Mouse (Mus musculus) ES-Bruce4 (cell line): Measurements from ENCODE around the gene Tgfb2.

Experiments used
- CTCF ChIP-seq: IDR thresholded peaks from one replicate; pipeline ENCODE4 v1.8.1; 2011; ENCODE audit warnings: low read depth, low read length
- POLR2A ChIP-seq: IDR thresholded peaks from one replicate; pipeline ENCODE4 v1.8.1; 2011; ENCODE audit warnings: low read length; ENCODE audit not compliant: insufficient read depth

DNA sequence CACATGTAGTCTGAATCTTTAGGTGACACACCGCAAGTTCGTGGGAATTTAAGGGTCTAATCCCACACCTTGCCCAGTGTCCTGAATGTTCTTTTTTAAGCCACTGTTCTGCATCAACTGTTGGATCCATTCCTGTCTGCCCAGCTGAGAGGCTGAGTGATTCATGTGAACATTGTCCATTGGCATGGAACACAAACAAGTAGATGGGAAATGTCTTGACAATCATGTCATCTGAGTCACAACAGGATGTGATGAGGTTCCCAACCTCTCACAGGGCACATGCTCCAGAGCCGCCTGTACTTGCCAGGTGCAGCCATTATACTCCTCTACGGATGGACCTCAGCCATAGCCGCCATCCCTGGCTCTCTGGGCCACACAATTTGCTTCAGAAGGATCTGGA, 101.7 kb downstream of the Tgfb2 start:
- no peak for TF ChIP-seq CTCF
- TF ChIP-seq POLR2A = no peak
